Mouse (Mus musculus) left cerebral cortex, adult 18-20 months (tissue): ENCODE data around the gene Cnot4. TPM values are rescaled to one million over a fixed set of nuclear protein-coding genes. Genes with fewer than 3 reads are reported as not detected.
"Not testable (repeated sequence)": the region's sequence is repeated elsewhere in the genome, so short reads cannot be mapped to it uniquely, and the experiment has no call there.

Source experiments
- DNase-seq, 2 experiments: peaks; one replicate each; pipeline ENCODE4 v3.0.0; 2021 to 2022; ENCODE audit warnings: low spot score in 2 of 2, mixed read lengths in 1 of 2
- long read RNA-seq, 2 experiments: library from polyadenylated mRNA; stranded (forward); transcript quantifications; one replicate each; pipeline ENCODE4 v2.0.0; 2021
- total RNA-seq, 2 experiments: library from RNA; stranded (reverse); gene quantifications; 2 replicates each; pipeline ENCODE4 v1.2.3; 2021

Gene Cnot4
- 10 to 100 TPM; 41.9 to 48.9 TPM for total RNA-seq
- long read RNA-seq, experiment 1, transcript Cnot4-207 (11 exons, 3,296 nt), result major isoform, 19 of 42 reads
- long read RNA-seq, experiment 1, transcript Cnot4-203 (12 exons, 3,473 nt), result minor isoform, 10 of 42 reads
- long read RNA-seq, experiment 1, partial matches to known transcripts, result 5 of 42 reads
- long read RNA-seq, experiment 1, other reads (novel, unspliced or antisense), result 4 of 42 reads
- long read RNA-seq, experiment 2, transcript Cnot4-207 (11 exons, 3,296 nt), result major isoform, 6 of 24 reads
- long read RNA-seq, experiment 2, partial matches to known transcripts, result 1 of 24 reads
- long read RNA-seq, experiment 2, other reads (novel, unspliced or antisense), result 7 of 24 reads

GRCm38 (mm10) chr6:35133579-35134488 is at the start of gene Cnot4:
Cnot4 (minus strand) TSS chr6:35133724.
- DNase-seq, result peak; percentile 99 to 100

GRCm38 (mm10) chr6:35179299-35179698 is 45.8 kb upstream of the Cnot4 start:
- not testable (repeated sequence) for DNase-seq

- peak in 1 of 2 experiments; percentile 36 for DNase-seq
These were observed 44.2 kb upstream of the Cnot4 start for GRCm38 (mm10) chr6:35177650-35178272.

- DNase-seq, result peak; percentile 78 to 88
These were observed 43.6 kb upstream of the Cnot4 start, which contains the start of gene Nup205 for GRCm38 (mm10) chr6:35176979-35177649. Nup205 (plus strand) TSS chr6:35177421.

GRCm38 (mm10) chr6:35173181-35173580 is 39.7 kb upstream of the Cnot4 start:
- no peak for DNase-seq

- DNase-seq, result not testable (repeated sequence)
These were observed 38.5 kb upstream of the Cnot4 start for GRCm38 (mm10) chr6:35172028-35172427.

GRCm38 (mm10) chr6:35169250-35169649 is 35.7 kb upstream of the Cnot4 start:
- no peak for DNase-seq

- no peak for DNase-seq
These were observed 21.0 kb upstream of the Cnot4 start for GRCm38 (mm10) chr6:35154540-35154939.

GRCm38 (mm10) chr6:35147726-35148422 is 14.3 kb upstream of the Cnot4 start:
- no peak for DNase-seq

GRCm38 (mm10) chr6:35145569-35145968 is 12.0 kb upstream of the Cnot4 start:
- DNase-seq, result no peak

GRCm38 (mm10) chr6:35140351-35140750 is 6.8 kb upstream of the Cnot4 start:
- DNase-seq, result no peak

GRCm38 (mm10) chr6:35134844-35135243 is 1.3 kb upstream of the Cnot4 start:
- DNase-seq, result no peak

- DNase-seq, result no peak
These were observed 312 bp downstream of the Cnot4 start for GRCm38 (mm10) chr6:35133246-35133578.

GRCm38 (mm10) chr6:35132806-35133205 is 718 bp downstream of the Cnot4 start:
- peak in 1 of 2 experiments; percentile 2 for DNase-seq

- DNase-seq, result no peak
These were observed 11.0 kb downstream of the Cnot4 start for GRCm38 (mm10) chr6:35122488-35122887.

GRCm38 (mm10) chr6:35121925-35122324 is 11.6 kb downstream of the Cnot4 start:
- DNase-seq, result no peak

GRCm38 (mm10) chr6:35102457-35102856 is 31.1 kb downstream of the Cnot4 start:
- DNase-seq, result no peak

GRCm38 (mm10) chr6:35084927-35085326 is 48.6 kb downstream of the Cnot4 start:
- no peak for DNase-seq

- no peak for DNase-seq
These were observed 58.4 kb downstream of the Cnot4 start for GRCm38 (mm10) chr6:35075148-35075547.

GRCm38 (mm10) chr6:35071261-35071660 is 62.3 kb downstream of the Cnot4 start:
- DNase-seq, result no peak
